Mouse (Mus musculus): ENCODE results near the gene Zfp184.

- TF ChIP-seq CTCF (IDR thresholded peaks at IDR 0.05; ENCODE audit: borderline replicate concordance, insufficient read depth, low read depth, low read length) (no peak), POLR2A (IDR thresholded peaks at IDR 0.05; ENCODE audit: borderline replicate concordance, insufficient read depth, low read length) (no peak)
Observed at GRCm38 (mm10) chr13:21917040-21917439, 27.9 kb upstream of the Zfp184 start.

All from cerebellum, adult 2 months (tissue).